Mouse (Mus musculus): Measurements from ENCODE around the gene Gpr37l1. TPM values are rescaled to one million over a fixed set of nuclear protein-coding genes. Genes with fewer than 3 reads are reported as not detected.

Gpr37l1 gene
- polyA plus RNA-seq, 1 experiment from 2014 or later: not detected

- 54% methylated on average over 5 of the region's 5 CpGs for WGBS
- Histone ChIP-seq H3K4me1 (replicated peaks) (peaks cover 45% of the 10 kb centered on the region), H3K36me3 (peaks cover 25% of the 10 kb centered on the region), H3K27ac (peak overlapping the region; percentile 73), H3K27me3 (ENCODE audit: insufficient read depth, poor library complexity, severe bottlenecking) (no peaks in the 10 kb centered on the region), H3K9me3 (0 out of 2 replicates have a peak, but pooled peaks cover 3% of the 10 kb centered on the region), H3K4me3 (no peak overlapping the region)
- DNase-seq (ENCODE audit: low spot score): no peak
Observed at GRCm38 (mm10) chr1:135158633-135159032, 8.8 kb downstream of the Gpr37l1 start.

DNA sequence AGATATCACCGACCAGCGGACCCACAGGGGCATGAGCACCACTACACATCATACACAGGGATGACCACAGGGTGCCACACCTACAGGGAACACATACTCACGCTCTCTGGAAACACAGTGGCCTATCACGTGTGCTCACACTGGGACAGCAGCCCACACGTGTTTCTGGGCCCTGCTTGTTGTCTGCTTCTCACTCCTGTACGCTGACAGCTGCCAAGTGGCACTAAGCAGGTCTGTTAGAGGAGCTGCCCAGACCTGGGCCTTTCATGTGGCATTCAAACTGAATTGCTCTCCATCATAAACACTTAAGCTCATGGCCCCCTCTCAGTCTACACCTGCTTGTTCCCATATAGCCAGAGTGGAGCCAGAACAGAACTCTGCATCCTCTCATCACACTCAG is 11.2 kb downstream of the Gpr37l1 start:
- Histone ChIP-seq H3K36me3 (peaks cover 38% of the 10 kb centered on the region), H3K4me3 (no peak overlapping the region), H3K27me3 (ENCODE audit: insufficient read depth, poor library complexity, severe bottlenecking) (no peaks in the 10 kb centered on the region), H3K9me3 (0 out of 2 replicates have a peak, but pooled peaks cover 3% of the 10 kb centered on the region), H3K4me1 (replicated peaks) (peaks cover 38% of the 10 kb centered on the region), H3K27ac (no peak overlapping the region)
- DNase-seq (ENCODE audit: low spot score): no peak
- 92% methylated on average over 6 of the region's 6 CpGs for WGBS

DNA sequence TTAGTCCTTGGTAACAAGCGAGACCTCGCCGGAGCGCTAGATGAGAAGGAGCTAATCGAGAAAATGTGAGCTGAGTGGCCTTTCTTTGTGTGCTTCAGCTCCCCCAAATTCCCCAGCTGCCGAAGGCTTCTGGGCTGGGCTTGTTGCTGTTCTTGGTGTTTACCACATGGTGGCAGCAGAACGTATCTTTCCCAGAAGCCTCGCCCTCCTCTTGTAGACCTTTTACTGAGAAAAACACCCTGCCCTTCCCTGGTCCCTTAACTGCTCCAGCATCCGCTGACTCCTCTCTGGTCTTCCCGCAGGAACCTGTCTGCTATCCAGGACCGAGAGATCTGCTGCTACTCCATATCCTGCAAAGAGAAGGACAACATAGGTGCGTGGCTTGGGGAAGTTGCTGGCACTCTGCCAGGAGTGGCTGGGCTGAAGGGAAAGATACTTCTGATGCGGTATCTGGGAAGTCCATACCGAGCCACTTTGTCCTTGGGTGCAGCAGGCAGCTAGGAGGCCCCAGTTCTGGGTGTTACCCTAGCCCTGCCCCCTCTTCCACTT is 13.0 kb downstream of the Gpr37l1 start:
- H3K36me3 ChIP-seq: peaks cover 42% of the 10 kb centered on the region
- H3K4me1 ChIP-seq (replicated peaks): peaks cover 30% of the 10 kb centered on the region
- H3K4me3 ChIP-seq: peak overlapping the region; percentile 45
- H3K9me3 ChIP-seq: no peaks in the 10 kb centered on the region
- peak overlapping the region; percentile 92 for H3K27ac ChIP-seq
- DNase-seq (ENCODE audit: low spot score): peak; percentile 81
- H3K27me3 ChIP-seq (ENCODE audit: insufficient read depth, poor library complexity, severe bottlenecking): no peaks in the 10 kb centered on the region
- 7% methylated on average over 14 of the region's 14 CpGs for WGBS

DNA sequence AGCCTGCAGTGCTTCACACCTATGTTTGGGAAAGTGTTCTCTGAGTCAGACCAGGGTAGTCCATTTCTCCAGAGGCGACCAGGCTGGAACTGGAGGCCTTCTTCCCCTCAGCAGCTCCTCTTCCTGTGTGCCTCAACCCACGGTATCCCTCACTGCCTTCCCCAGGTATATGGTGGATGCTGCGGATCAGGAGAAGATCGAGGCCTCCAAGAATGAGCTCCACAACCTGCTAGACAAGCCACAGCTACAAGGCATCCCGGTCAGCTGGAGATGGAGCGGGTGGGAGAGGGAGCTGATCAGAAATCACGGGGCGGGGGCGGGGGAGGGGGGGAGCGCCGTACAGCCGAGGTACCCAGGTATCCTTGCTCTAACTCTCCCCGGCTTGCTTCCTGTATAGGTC is 13.5 kb downstream of the Gpr37l1 start:
- peak overlapping the region; percentile 45 for H3K4me3 ChIP-seq
- peaks cover 42% of the 10 kb centered on the region for H3K36me3 ChIP-seq
- H3K4me1 ChIP-seq (replicated peaks): peaks cover 27% of the 10 kb centered on the region
- no peaks in the 10 kb centered on the region for H3K27me3 ChIP-seq (ENCODE audit: insufficient read depth, poor library complexity, severe bottlenecking)
- WGBS: 18% methylated on average over 13 of the region's 13 CpGs
- peak overlapping the region; percentile 92 for H3K27ac ChIP-seq
- DNase-seq (ENCODE audit: low spot score): no peak
- no peaks in the 10 kb centered on the region for H3K9me3 ChIP-seq

GRCm38 (mm10) chr1:135148996-135149395 is 18.5 kb downstream of the Gpr37l1 start:
- no peak overlapping the region for H3K27ac ChIP-seq
- peaks cover 16% of the 10 kb centered on the region for H3K36me3 ChIP-seq
- 70% methylated on average over 5 of the region's 5 CpGs for WGBS
- DNase-seq (ENCODE audit: low spot score): no peak
- peaks cover 17% of the 10 kb centered on the region for H3K27me3 ChIP-seq (ENCODE audit: insufficient read depth, poor library complexity, severe bottlenecking)
- peaks cover 29% of the 10 kb centered on the region for H3K4me1 ChIP-seq (replicated peaks)
- no peaks in the 10 kb centered on the region for H3K9me3 ChIP-seq
- H3K4me3 ChIP-seq: 0 out of 2 replicates have a peak overlapping the region, but pooled peaks have one; percentile 97

- 77% methylated on average over 4 of the region's 4 CpGs for WGBS
- Histone ChIP-seq H3K27me3 (ENCODE audit: insufficient read depth, poor library complexity, severe bottlenecking) (peaks cover 22% of the 10 kb centered on the region), H3K27ac (peak overlapping the region; percentile 95)
Observed at GRCm38 (mm10) chr1:135148476-135148875, 19.0 kb downstream of the Gpr37l1 start.

GRCm38 (mm10) chr1:135147702-135148058 is 19.8 kb downstream of the Gpr37l1 start:
- Histone ChIP-seq H3K36me3 (peaks cover 16% of the 10 kb centered on the region), H3K27ac (peak overlapping the region; percentile 95), H3K9me3 (no peaks in the 10 kb centered on the region), H3K4me1 (replicated peaks) (peaks cover 26% of the 10 kb centered on the region), H3K4me3 (peak overlapping the region; percentile 97), H3K27me3 (ENCODE audit: insufficient read depth, poor library complexity, severe bottlenecking) (peaks cover 29% of the 10 kb centered on the region)
- WGBS: 3% methylated on average over 7 of the region's 7 CpGs
- no peak for DNase-seq (ENCODE audit: low spot score)

More at GRCm38 (mm10) chr1:135148476-135148875, 19.0 kb downstream of the Gpr37l1 start:
- DNase-seq (ENCODE audit: low spot score): no peak
- Histone ChIP-seq H3K9me3 (no peaks in the 10 kb centered on the region), H3K4me1 (replicated peaks) (peaks cover 26% of the 10 kb centered on the region), H3K36me3 (peaks cover 16% of the 10 kb centered on the region), H3K4me3 (peak overlapping the region; percentile 97)

GRCm38 (mm10) chr1:135146946-135147701 is 20.4 kb downstream of the Gpr37l1 start:
- peak overlapping the region; percentile 95 for H3K27ac ChIP-seq
- peaks cover 29% of the 10 kb centered on the region for H3K27me3 ChIP-seq (ENCODE audit: insufficient read depth, poor library complexity, severe bottlenecking)
- H3K4me3 ChIP-seq: peak overlapping the region; percentile 97
- peak; percentile 75 for DNase-seq (ENCODE audit: low spot score)
- H3K9me3 ChIP-seq: no peaks in the 10 kb centered on the region
- H3K36me3 ChIP-seq: peaks cover 10% of the 10 kb centered on the region
- under 1% methylated on average over 69 of the region's 69 CpGs for WGBS
- peaks cover 26% of the 10 kb centered on the region for H3K4me1 ChIP-seq (replicated peaks)

- peak within 1 kb of the TSS; percentile 97 for H3K4me3 ChIP-seq
- peak; percentile 79 for DNase-seq (ENCODE audit: low spot score)
- no peaks in the 10 kb centered on the region for H3K9me3 ChIP-seq
- peak within 1 kb of the TSS; percentile 95 for H3K27ac ChIP-seq
- H3K36me3 ChIP-seq: peaks cover 4% of the 10 kb centered on the region
- under 1% methylated on average over 78 of the region's 78 CpGs for WGBS
- H3K27me3 ChIP-seq (ENCODE audit: insufficient read depth, poor library complexity, severe bottlenecking): peaks cover 29% of the 10 kb centered on the region
- H3K4me1 ChIP-seq (replicated peaks): peaks cover 26% of the 10 kb centered on the region
Observed at GRCm38 (mm10) chr1:135146077-135146945, 21.2 kb downstream of the Gpr37l1 start, which contains the start of gene Arl8a. Arl8a (plus strand) TSS chr1:135146824.

DNA sequence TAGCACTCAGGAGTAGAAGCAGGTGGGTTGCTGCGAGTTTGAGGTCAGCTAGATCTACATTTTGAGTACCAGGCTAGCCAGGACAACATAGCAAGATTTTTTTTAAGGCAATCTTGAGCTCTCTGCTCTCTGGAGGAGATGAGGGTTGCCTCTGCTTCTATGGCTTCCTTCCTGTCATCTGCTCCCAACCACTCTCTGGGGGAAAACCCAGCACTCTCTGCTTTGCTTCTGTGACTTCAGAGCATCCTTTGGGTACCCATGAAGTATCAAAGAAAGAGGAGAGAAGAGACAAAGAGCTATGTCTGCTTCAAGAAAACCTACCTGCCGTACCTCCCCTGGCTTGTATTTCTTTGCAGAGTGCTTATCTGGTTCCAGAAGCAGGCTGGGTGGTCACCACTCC is 23.5 kb downstream of the Gpr37l1 start:
- Histone ChIP-seq H3K4me3 (no peak overlapping the region), H3K27me3 (ENCODE audit: insufficient read depth, poor library complexity, severe bottlenecking) (peaks cover 29% of the 10 kb centered on the region), H3K36me3 (no peaks in the 10 kb centered on the region), H3K27ac (no peak overlapping the region), H3K9me3 (no peaks in the 10 kb centered on the region), H3K4me1 (replicated peaks) (peaks cover 23% of the 10 kb centered on the region)
- DNase-seq (ENCODE audit: low spot score): no peak
- 89% methylated on average over 2 of the region's 2 CpGs for WGBS

DNA sequence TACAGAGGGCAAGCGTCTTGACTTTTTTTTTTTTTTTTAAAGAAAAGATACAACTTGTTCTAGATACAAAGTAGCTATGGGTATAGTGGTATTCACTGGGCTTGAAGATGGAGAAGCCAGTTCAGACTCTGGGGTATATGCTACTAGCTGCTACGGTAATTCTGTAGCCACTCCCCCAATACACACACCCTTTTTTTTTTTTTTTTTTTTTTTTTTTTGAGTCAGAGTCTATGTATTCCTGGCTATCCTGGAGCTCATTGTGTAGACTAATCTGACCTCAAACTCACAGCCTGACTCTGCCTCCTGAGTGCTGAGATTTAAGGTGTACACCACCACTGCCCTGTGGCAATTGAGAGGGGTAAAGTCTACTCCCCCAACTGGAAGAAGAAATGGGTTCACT is 25.0 kb downstream of the Gpr37l1 start:
- H3K4me3 ChIP-seq: no peak overlapping the region
- DNase-seq (ENCODE audit: low spot score): no peak
- 68% methylated on average over 2 of the region's 2 CpGs for WGBS
- no peaks in the 10 kb centered on the region for H3K36me3 ChIP-seq
- no peak overlapping the region for H3K27ac ChIP-seq
- peaks cover 9% of the 10 kb centered on the region for H3K4me1 ChIP-seq (replicated peaks)
- H3K9me3 ChIP-seq: no peaks in the 10 kb centered on the region
- H3K27me3 ChIP-seq (ENCODE audit: insufficient read depth, poor library complexity, severe bottlenecking): peaks cover 29% of the 10 kb centered on the region

DNA sequence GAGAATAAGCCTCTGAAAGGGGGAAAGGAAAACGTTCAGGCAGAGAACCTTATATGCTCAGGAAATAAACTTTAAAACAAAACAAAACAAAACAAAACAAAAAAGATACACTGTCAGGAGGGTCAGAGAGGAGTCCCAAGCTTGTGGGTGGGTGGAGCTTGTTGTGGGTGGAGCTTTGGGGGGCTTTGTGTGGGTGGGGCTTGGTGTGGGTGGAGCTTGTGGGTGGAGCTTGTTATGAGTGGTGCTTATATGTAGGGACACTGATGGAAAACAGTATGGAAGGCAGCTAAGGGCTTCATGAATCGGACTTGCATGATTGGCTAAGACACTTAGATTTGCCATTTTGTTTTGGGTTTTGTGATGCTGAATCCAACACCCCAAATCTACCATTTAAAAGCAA is 27.6 kb downstream of the Gpr37l1 start:
- Histone ChIP-seq H3K4me1 (replicated peaks) (no peaks in the 10 kb centered on the region), H3K27ac (no peak overlapping the region), H3K36me3 (no peaks in the 10 kb centered on the region), H3K9me3 (no peaks in the 10 kb centered on the region), H3K4me3 (no peak overlapping the region), H3K27me3 (ENCODE audit: insufficient read depth, poor library complexity, severe bottlenecking) (peaks cover 18% of the 10 kb centered on the region)
- 74% methylated on average over 2 of the region's 2 CpGs for WGBS
- no peak for DNase-seq (ENCODE audit: low spot score)

Measured in hindbrain, embryonic 10.5 days (tissue).